Mouse (Mus musculus) lung, adult 2 months (tissue): ENCODE measurements at regions not wholly inside any gene's neighbourhood (a gene's known extent, or its start where the extent isn't known, plus 50 kb on each side); places are given as distances from the start of the nearest gene placed in this dataset.

Experiments
- CTCF ChIP-seq: fragments of 200-500 bp; IDR thresholded peaks from 2 replicates; pipeline ENCODE4 v1.5.1; 2011; ENCODE audit warnings: mild to moderate bottlenecking, low read length, control low read depth; ENCODE audit not compliant: insufficient read depth
- POLR2A ChIP-seq: fragments of 200-500 bp; IDR thresholded peaks from 2 replicates; pipeline ENCODE4 v1.6.1; 2011; ENCODE audit warnings: low read depth, mild to moderate bottlenecking, control low read depth, low read length, borderline replicate concordance; ENCODE audit errors: extremely low read depth

DNA sequence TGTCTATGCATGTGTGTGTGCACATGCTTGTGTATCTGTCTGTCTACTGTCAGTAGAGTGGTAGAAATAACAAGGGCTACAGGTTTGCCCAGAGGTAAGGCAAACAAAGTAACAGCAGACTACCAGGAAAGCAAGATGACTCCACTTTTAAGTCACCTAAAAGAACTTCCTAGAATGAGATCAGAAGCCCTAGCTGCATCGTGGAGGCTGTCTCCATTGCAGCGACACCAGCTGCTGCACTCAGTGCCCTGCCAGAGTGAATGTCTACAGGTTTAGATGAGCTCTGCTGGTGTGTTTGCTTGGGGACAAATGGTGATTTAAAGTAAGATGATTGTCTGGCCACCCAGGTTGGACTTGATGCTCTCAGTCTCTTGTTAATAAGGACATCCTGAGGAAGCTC is 50.6 kb upstream of the Dusp10 start:
- no peak for TF ChIP-seq CTCF
- TF ChIP-seq POLR2A: no peak
